Mouse (Mus musculus): ENCODE data around the gene Wtap. TPM values are rescaled to one million over a fixed set of nuclear protein-coding genes. Genes with fewer than 3 reads are reported as not detected.

Wtap gene
- 17.3 TPM for polyA plus RNA-seq (2017; shearing (Covaris generic))

GRCm38 (mm10) chr17:12994069-12994468 is at the start of gene Wtap:
TSS of gene Wtap (minus strand) at chr17:12994169.

GRCm38 (mm10) chr17:13006546-13006945 is 12.6 kb upstream of the Wtap start, which contains the start of gene Sod2:
TSS of gene Sod2 (plus strand) at chr17:13006846.

GRCm38 (mm10) chr17:12960331-12960873 is 33.6 kb downstream of the Wtap start, which contains the start of gene Acat2:
TSS of gene Acat2 (minus strand) at chr17:12960747.

GRCm38 (mm10) chr17:12940151-12940805 is 53.7 kb downstream of the Wtap start, which contains the start of gene Acat3:
TSS of gene Acat3 (minus strand) at chr17:12940600.

Other genes starting within 250 kb of the Wtap start
- gene Igf2r, start 224.5 kb downstream of the Wtap start, polyA plus RNA-seq (2017; shearing (Covaris generic)) = 34.5 TPM
- not detected for gene Mas1, start 126.0 kb downstream of the Wtap start, polyA plus RNA-seq (2017; shearing (Covaris generic))
- not detected for gene Mrgprh, start 118.1 kb downstream of the Wtap start, polyA plus RNA-seq (2017; shearing (Covaris generic))
- gene Pnldc1, start 83.9 kb downstream of the Wtap start, polyA plus RNA-seq (2017; shearing (Covaris generic)) = 0.41 TPM
- 255 TPM for gene Tcp1, start 78.5 kb downstream of the Wtap start, polyA plus RNA-seq (2017; shearing (Covaris generic))
- gene Mrpl18, start 77.8 kb downstream of the Wtap start, polyA plus RNA-seq (2017; shearing (Covaris generic)) = 164 TPM
- 1.4 TPM for gene Acat3, start 53.6 kb downstream of the Wtap start, polyA plus RNA-seq (2017; shearing (Covaris generic))
- 47.0 TPM for gene Acat2, start 33.4 kb downstream of the Wtap start, polyA plus RNA-seq (2017; shearing (Covaris generic))
- 132 TPM for gene Sod2, start 12.7 kb upstream of the Wtap start, polyA plus RNA-seq (2017; shearing (Covaris generic))
- not detected for gene Gpr31b, start 58.1 kb upstream of the Wtap start, polyA plus RNA-seq (2017; shearing (Covaris generic))
- gene Tcp10b, start 66.9 kb upstream of the Wtap start, polyA plus RNA-seq (2017; shearing (Covaris generic)) = 0.31 TPM
- not detected for gene Unc93a, start 137.6 kb upstream of the Wtap start, polyA plus RNA-seq (2017; shearing (Covaris generic))
- not detected for gene Smok2a, start 227.0 kb upstream of the Wtap start, polyA plus RNA-seq (2017; shearing (Covaris generic))
- not detected for gene Smok2b, start 236.1 kb upstream of the Wtap start, polyA plus RNA-seq (2017; shearing (Covaris generic))

Data from CD4-positive, CD25-positive, alpha-beta regulatory T cell, adult 9 weeks (primary cell).